Mouse (Mus musculus) embryonic facial prominence, embryonic 10.5 days (tissue): ENCODE results near the gene 9130213A22Rik. TPM values are rescaled to one million over a fixed set of nuclear protein-coding genes. Genes with fewer than 3 reads are reported as not detected.

Source experiments
- DNase-seq: peaks from one replicate; pipeline ENCODE4 v3.0.0-alpha.2; 2017; ENCODE audit warnings: low spot score
- H3K27ac ChIP-seq: fragments of 300-500 bp; sonication (generic); replicated peaks from 2 replicates; pipeline ENCODE4 v1.5.1; 2016; ENCODE audit warnings: mild to moderate bottlenecking
- H3K27me3 ChIP-seq: fragments of 300-500 bp; sonication (generic); replicated peaks from 2 replicates; pipeline ENCODE4 v1.6.1; 2016; ENCODE audit warnings: low read depth, mild to moderate bottlenecking; ENCODE audit not compliant: poor library complexity, severe bottlenecking
- H3K36me3 ChIP-seq: fragments of 300-500 bp; sonication (generic); replicated peaks from 2 replicates; pipeline ENCODE4 v1.6.1; 2016; ENCODE audit warnings: mild to moderate bottlenecking, moderate library complexity
- H3K4me1 ChIP-seq: fragments of 300-500 bp; sonication (generic); 2 replicates; pipeline ENCODE4 v1.6.1; 2016
- H3K4me3 ChIP-seq: fragments of 300-500 bp; sonication (generic); 2 replicates; pipeline ENCODE4 v1.5.1; 2016; ENCODE audit warnings: mild to moderate bottlenecking, moderate library complexity
- H3K9me3 ChIP-seq: fragments of 300-500 bp; sonication (generic); 2 replicates; pipeline ENCODE4 v1.6.1; 2016; ENCODE audit warnings: mild to moderate bottlenecking
- WGBS: fragments of 180-500 bp; shearing (Covaris S2); methylation state at CpG from one replicate; pipeline ENCODE4 v1.1.7; 2016; 5-methylcytosine and 5-hydroxymethylcytosine counted together
- polyA plus RNA-seq: library from polyadenylated mRNA; unstranded; fragments of >200 nt; fragmentation: Nextera tagmentation; extraction: Ambion mirVana; gene quantifications from 2 replicates; pipeline ENCODE4 v1.2.1, GENCODE M21; 2016

The 9130213A22Rik gene
- 0.12 TPM in 1 of 2 replicates, not detected in the other for polyA plus RNA-seq

DNA sequence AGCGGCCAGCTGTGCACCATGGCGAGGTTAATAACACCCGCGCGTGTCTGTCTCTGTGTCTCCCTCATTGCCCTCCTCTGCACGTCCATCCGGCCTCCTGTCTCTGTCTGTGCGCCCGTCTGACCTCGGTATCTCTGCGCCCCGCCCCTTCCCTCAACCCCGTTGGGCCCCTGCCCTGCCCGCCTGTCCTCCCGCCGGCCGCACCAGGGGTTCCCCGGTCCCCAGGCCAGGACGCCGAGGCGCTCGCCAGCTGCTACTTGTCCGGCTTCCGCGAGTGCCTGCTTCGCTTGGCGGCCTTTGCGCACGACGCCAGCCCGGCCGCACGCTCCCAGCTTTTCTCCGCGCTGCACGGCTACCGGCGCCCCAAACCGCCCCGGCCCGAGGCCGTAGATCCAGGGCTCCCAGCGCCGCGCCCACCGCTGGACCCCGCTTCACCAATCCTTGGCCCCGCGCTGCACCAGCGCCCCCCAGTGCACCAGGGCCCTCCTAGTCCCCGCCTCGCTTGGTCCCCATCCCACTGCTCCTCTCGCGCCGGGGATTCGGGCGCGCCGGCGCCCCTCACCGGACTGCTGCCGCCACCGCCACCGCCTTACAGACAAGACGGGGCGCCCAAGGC, at the start of gene 9130213A22Rik:
9130213A22Rik (minus strand) TSS at position 254 of the 616 bp plus-strand sequence.
- peaks cover 67% of the 10 kb centered on the region for H3K4me1 ChIP-seq

DNA sequence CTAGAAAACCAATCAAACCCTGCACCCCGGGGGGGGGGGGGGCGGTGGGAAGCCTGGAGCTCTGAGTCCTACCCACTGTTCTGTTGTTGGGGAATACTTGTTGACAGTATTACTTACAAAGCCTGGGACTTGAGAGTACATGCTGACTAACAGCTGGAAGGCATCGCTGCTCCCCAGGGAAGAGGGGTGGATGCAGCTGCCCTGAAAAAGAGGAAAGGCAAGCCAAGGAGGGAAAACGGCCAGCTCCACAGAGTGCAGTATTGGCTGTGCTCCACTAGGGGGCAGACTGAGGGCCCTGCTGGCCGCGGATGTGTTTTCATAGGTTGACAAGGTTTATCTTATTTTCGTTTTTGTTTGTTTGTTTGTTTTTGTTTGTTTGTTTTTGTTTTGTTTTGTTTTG, 49.2 kb upstream of the 9130213A22Rik start:
- Histone ChIP-seq H3K27ac (no peak overlapping the region), H3K4me3 (no peak overlapping the region), H3K4me1 (no peaks in the 10 kb centered on the region; the same call in 1 of the 2 replicates), H3K36me3 (no peaks in the 10 kb centered on the region), H3K27me3 (peaks cover 9% of the 10 kb centered on the region; the same call in 1 of the 2 replicates), H3K9me3 (no peaks in the 10 kb centered on the region)
- peak; percentile 65 for DNase-seq
- WGBS = 27% methylated on average over 7 of the region's 7 CpGs

More for the DNA sequence above, at the start of gene 9130213A22Rik:
- WGBS = under 1% methylated on average over 66 of the region's 66 CpGs
- Histone ChIP-seq H3K27me3 (peaks cover 39% of the 10 kb centered on the region), H3K9me3 (no peaks in the 10 kb centered on the region), H3K27ac (peak within 1 kb of the TSS; percentile 82), H3K4me3 (peak within 1 kb of the TSS; percentile 74), H3K36me3 (no peaks in the 10 kb centered on the region)
- peak; percentile 94 for DNase-seq

DNA sequence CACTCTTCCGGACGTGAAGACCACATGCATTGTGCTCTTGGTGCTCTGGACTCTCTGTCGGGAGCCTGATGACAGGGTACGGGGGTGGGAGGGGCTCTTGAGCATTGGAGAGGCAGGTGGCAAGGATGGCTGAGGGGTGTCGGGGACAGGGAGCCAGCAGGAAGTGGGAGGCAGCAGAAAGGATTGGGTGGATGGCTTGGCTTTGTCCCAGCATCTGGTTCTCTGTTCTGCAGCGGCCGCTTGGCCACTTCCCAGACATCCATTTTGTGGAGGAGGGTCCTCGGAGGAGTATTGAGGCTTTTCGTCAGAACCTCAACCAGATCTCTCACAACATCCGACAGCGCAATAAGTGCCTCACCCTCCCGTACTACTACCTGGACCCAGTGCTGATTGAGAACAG, 46.9 kb upstream of the 9130213A22Rik start:
- Histone ChIP-seq H3K4me1 (no peaks in the 10 kb centered on the region; the same call in 1 of the 2 replicates), H3K9me3 (no peaks in the 10 kb centered on the region), H3K36me3 (no peaks in the 10 kb centered on the region), H3K27ac (no peak overlapping the region), H3K4me3 (no peak overlapping the region), H3K27me3 (peaks cover 24% of the 10 kb centered on the region)
- no peak for DNase-seq
- WGBS = 92% methylated on average over 12 of the region's 12 CpGs

- H3K27me3 ChIP-seq = peaks cover 76% of the 10 kb centered on the region
These were observed 34.4 kb upstream of the 9130213A22Rik start, which contains the start of gene Alox12b for GRCm38 (mm10) chr11:69156800-69157199. TSS of gene Alox12b (plus strand) at chr11:69156989.

DNA sequence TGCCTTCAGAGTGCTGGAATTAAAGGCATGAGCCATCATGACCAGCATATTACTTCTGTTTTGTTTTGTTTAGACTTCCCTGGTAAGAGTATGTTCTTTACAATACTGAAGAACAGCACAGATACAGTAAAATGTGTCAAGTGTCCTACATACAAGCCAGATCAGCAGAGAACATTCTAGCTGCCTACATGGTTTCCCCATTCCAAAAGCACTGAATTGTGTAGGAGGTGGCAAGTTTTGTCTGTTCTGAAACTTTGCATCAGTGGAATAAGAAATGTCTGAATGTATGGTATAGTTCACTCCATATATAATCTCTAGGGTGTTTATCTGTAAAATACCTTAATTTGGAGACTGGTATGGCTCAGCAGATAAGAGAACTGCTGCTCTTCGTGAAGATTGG, 33.0 kb upstream of the 9130213A22Rik start:
- Histone ChIP-seq H3K4me1 (peaks cover 20% of the 10 kb centered on the region), H3K36me3 (no peaks in the 10 kb centered on the region), H3K27ac (no peak overlapping the region), H3K9me3 (no peaks in the 10 kb centered on the region), H3K27me3 (peaks cover 85% of the 10 kb centered on the region), H3K4me3 (no peak overlapping the region)
- no peak for DNase-seq
- 50% methylated on average over 1 of the region's 1 CpGs for WGBS

More at GRCm38 (mm10) chr11:69156800-69157199, 34.4 kb upstream of the 9130213A22Rik start, which contains the start of gene Alox12b:
- DNase-seq = peak; percentile 60
- WGBS = 3% methylated on average over 18 of the region's 18 CpGs
- no peak within 1 kb of the TSS for H3K27ac ChIP-seq
- H3K36me3 ChIP-seq = no peaks in the 10 kb centered on the region
- H3K4me1 ChIP-seq = peaks cover 11% of the 10 kb centered on the region
- peak within 1 kb of the TSS; percentile 42 for H3K4me3 ChIP-seq
- H3K9me3 ChIP-seq = no peaks in the 10 kb centered on the region

GRCm38 (mm10) chr11:69153831-69154230, 31.4 kb upstream of the 9130213A22Rik start:
- Histone ChIP-seq H3K27me3 (peaks cover 76% of the 10 kb centered on the region), H3K4me1 (peaks cover 20% of the 10 kb centered on the region), H3K9me3 (no peaks in the 10 kb centered on the region), H3K4me3 (no peak overlapping the region), H3K27ac (no peak overlapping the region), H3K36me3 (no peaks in the 10 kb centered on the region)
- DNase-seq = no peak
- WGBS = 85% methylated on average over 8 of the region's 8 CpGs

DNA sequence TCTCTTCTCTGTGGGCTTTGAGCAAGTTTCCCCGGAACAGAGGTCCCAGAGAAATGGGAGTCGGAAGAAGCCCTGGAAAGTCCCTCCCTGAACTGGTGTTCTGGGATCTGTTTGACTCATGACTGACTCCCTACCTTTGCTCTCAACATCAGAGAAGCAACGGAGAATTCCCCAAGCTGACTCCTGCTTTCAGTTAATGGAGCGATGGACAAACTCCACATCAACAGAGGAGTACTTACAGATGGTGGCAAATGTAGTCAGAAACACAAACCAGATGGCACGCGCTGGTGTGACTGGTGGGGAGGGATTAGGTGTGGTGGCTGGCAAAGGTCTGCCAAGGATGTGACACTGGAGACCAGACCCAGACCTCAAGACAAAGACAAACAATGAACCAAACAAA, 28.6 kb upstream of the 9130213A22Rik start:
- Histone ChIP-seq H3K4me3 (peak overlapping the region; percentile 47), H3K27ac (no peak overlapping the region)
- peak; percentile 40 for DNase-seq

DNA sequence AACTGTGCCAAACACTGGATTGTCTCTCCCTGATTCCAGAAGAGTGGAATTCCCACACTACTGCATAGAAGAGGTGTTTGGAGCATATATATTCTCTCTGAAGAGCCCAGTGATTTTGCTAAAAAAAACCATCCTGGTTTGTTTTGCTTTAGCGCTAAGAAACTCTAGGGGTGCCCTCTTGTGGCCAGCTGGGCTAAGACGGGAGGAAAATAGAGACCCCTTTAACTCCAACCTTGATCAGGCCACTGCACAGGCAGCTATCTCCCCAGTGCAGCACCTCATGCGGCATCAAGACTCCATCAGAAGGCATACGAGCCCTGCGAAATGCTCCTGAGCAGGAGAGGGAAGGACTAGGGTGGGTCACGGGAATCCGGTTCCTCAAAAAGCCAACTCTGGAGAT, 28.1 kb upstream of the 9130213A22Rik start:
- 9% methylated on average over 7 of the region's 7 CpGs for WGBS

More for the DNA sequence above, 28.6 kb upstream of the 9130213A22Rik start:
- no peaks in the 10 kb centered on the region for H3K9me3 ChIP-seq
- H3K36me3 ChIP-seq = no peaks in the 10 kb centered on the region
- 62% methylated on average over 6 of the region's 6 CpGs for WGBS
- H3K4me1 ChIP-seq = peaks cover 12% of the 10 kb centered on the region
- H3K27me3 ChIP-seq = peaks cover 48% of the 10 kb centered on the region

GRCm38 (mm10) chr11:69149728-69150127, 27.3 kb upstream of the 9130213A22Rik start:
- no peak for DNase-seq
- H3K27ac ChIP-seq = no peak overlapping the region
- H3K9me3 ChIP-seq = no peaks in the 10 kb centered on the region
- H3K36me3 ChIP-seq = no peaks in the 10 kb centered on the region
- H3K4me1 ChIP-seq = peaks cover 12% of the 10 kb centered on the region
- WGBS = 85% methylated on average over 6 of the region's 6 CpGs
- H3K4me3 ChIP-seq = no peak overlapping the region
- H3K27me3 ChIP-seq = peaks cover 35% of the 10 kb centered on the region

More for the DNA sequence above, 28.1 kb upstream of the 9130213A22Rik start:
- Histone ChIP-seq H3K36me3 (no peaks in the 10 kb centered on the region), H3K4me1 (peaks cover 12% of the 10 kb centered on the region), H3K27me3 (peaks cover 42% of the 10 kb centered on the region), H3K9me3 (no peaks in the 10 kb centered on the region), H3K4me3 (peak overlapping the region; percentile 47), H3K27ac (no peak overlapping the region)
- DNase-seq = peak; percentile 74

- H3K36me3 ChIP-seq = no peaks in the 10 kb centered on the region
- WGBS = 87% methylated on average over 5 of the region's 5 CpGs
These were observed 26.1 kb upstream of the 9130213A22Rik start for GRCm38 (mm10) chr11:69148451-69148960.

GRCm38 (mm10) chr11:69147546-69147945, 25.2 kb upstream of the 9130213A22Rik start:
- H3K27me3 ChIP-seq = peaks cover 20% of the 10 kb centered on the region
- H3K27ac ChIP-seq = no peak overlapping the region
- peaks cover 11% of the 10 kb centered on the region for H3K4me1 ChIP-seq
- H3K4me3 ChIP-seq = no peak overlapping the region
- no peaks in the 10 kb centered on the region for H3K9me3 ChIP-seq
- H3K36me3 ChIP-seq = no peaks in the 10 kb centered on the region
- DNase-seq = no peak
- WGBS = 76% methylated on average over 7 of the region's 7 CpGs

More at GRCm38 (mm10) chr11:69148451-69148960, 26.1 kb upstream of the 9130213A22Rik start:
- Histone ChIP-seq H3K4me3 (no peak overlapping the region), H3K9me3 (no peaks in the 10 kb centered on the region), H3K27ac (no peak overlapping the region), H3K27me3 (peaks cover 25% of the 10 kb centered on the region), H3K4me1 (peaks cover 12% of the 10 kb centered on the region)
- DNase-seq = no peak

DNA sequence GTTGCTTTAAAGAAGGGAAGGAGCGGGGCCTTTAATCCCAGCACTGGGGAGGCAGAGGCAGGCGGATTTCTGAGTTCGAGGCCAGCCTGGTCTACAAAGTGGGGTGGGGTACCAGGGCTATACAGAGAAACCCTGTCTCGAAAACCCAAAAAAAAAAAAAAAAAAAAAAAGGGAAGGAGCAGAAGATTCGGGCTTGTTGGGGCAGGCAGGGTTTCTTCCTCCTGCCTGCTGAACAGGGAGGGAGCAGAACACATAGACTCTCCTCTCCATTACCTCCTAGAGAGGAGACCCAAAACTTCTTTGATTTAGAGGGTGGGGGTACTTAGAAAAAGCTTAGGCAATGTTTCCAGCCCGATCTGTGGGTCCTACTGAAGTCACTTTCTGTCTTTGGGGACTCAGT, 13.0 kb upstream of the 9130213A22Rik start:
- no peak overlapping the region for H3K27ac ChIP-seq
- no peak overlapping the region for H3K4me3 ChIP-seq
- WGBS = 85% methylated on average over 6 of the region's 6 CpGs
- no peak for DNase-seq
- peaks cover 18% of the 10 kb centered on the region for H3K4me1 ChIP-seq
- H3K27me3 ChIP-seq = peaks cover 23% of the 10 kb centered on the region
- no peaks in the 10 kb centered on the region for H3K9me3 ChIP-seq
- no peaks in the 10 kb centered on the region for H3K36me3 ChIP-seq

DNA sequence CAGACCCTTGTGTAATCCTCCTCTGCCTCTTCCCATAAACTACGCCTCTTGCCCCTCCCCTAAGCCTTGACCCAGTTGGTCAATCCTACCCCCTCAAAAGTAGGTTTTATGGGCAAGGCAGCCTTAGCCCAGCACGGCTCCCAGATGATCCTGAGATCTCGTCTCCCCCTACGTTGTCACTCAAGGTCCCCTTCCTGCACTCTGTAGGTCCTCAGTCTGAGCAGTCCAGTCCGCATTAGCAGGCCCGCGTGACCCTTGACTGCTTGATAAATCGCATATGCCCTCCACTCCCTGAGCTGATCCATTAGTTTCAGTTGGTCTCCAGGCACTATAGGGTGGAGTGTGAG, 12.2 kb upstream of the 9130213A22Rik start:
- 32% methylated on average over 8 of the region's 8 CpGs for WGBS
- no peak for DNase-seq
- peak overlapping the region; percentile 22 for H3K27ac ChIP-seq
- H3K9me3 ChIP-seq = no peaks in the 10 kb centered on the region
- peak overlapping the region; percentile 59 for H3K4me3 ChIP-seq
- H3K4me1 ChIP-seq = peaks cover 18% of the 10 kb centered on the region
- H3K27me3 ChIP-seq = peaks cover 23% of the 10 kb centered on the region
- no peaks in the 10 kb centered on the region for H3K36me3 ChIP-seq
